Mouse (Mus musculus) neural tube, embryonic 15.5 days (tissue): Measurements from ENCODE around the gene Plpp3. TPM values are rescaled to one million over a fixed set of nuclear protein-coding genes. Genes with fewer than 3 reads are reported as not detected.

Experiments
- ATAC-seq: fragments of 200-750 bp; cut with Nextera tagmentation; 2 replicates; pipeline ENCODE4 v1.8.0; 2017; ENCODE audit warnings: mild to moderate bottlenecking, moderate TSS enrichment, moderate library complexity; ENCODE audit not compliant: low FRiP score
- H3K27ac ChIP-seq: fragments of 300-500 bp; sonication (generic); replicated peaks from 2 replicates; pipeline ENCODE4 v1.5.1; 2015; ENCODE audit warnings: mild to moderate bottlenecking, inconsistent platforms
- H3K27me3 ChIP-seq: fragments of 300-500 bp; sonication (generic); replicated peaks from 2 replicates; pipeline ENCODE4 v1.6.1; 2015; ENCODE audit warnings: inconsistent platforms
- H3K36me3 ChIP-seq: fragments of 300-500 bp; sonication (generic); 2 replicates; pipeline ENCODE4 v1.6.1; 2015; ENCODE audit warnings: inconsistent platforms
- H3K4me1 ChIP-seq: fragments of 300-500 bp; sonication (generic); 2 replicates; pipeline ENCODE4 v1.6.1; 2015; ENCODE audit warnings: inconsistent platforms
- H3K4me2 ChIP-seq: fragments of 300-500 bp; sonication (generic); 2 replicates; pipeline ENCODE4 v1.6.1; 2015; ENCODE audit warnings: inconsistent platforms, mild to moderate bottlenecking, moderate library complexity
- H3K4me3 ChIP-seq: fragments of 300-500 bp; sonication (generic); replicated peaks from 2 replicates; pipeline ENCODE4 v1.5.1; 2015; ENCODE audit warnings: mild to moderate bottlenecking, inconsistent platforms
- H3K9ac ChIP-seq: fragments of 300-500 bp; sonication (generic); replicated peaks from 2 replicates; pipeline ENCODE4 v1.6.1; 2015; ENCODE audit warnings: mild to moderate bottlenecking, inconsistent platforms
- H3K9me3 ChIP-seq: fragments of 300-500 bp; sonication (generic); replicated peaks from 2 replicates; pipeline ENCODE4 v1.6.1; 2016; ENCODE audit warnings: inconsistent platforms
- WGBS: fragments of 180-500 bp; shearing (Covaris S2); methylation state at CpG from one replicate; pipeline ENCODE4 v1.1.7; 2015; ENCODE audit warnings: mixed read lengths; 5-methylcytosine and 5-hydroxymethylcytosine counted together
- polyA plus RNA-seq: library from polyadenylated mRNA; unstranded; fragments of >200 nt; fragmentation: Nextera tagmentation; extraction: Ambion mirVana; gene quantifications from 2 replicates; pipeline ENCODE4 v1.2.1, GENCODE M21; 2015

Plpp3 gene
- 72.6 and 73.6 TPM in 2 replicates for polyA plus RNA-seq

DNA sequence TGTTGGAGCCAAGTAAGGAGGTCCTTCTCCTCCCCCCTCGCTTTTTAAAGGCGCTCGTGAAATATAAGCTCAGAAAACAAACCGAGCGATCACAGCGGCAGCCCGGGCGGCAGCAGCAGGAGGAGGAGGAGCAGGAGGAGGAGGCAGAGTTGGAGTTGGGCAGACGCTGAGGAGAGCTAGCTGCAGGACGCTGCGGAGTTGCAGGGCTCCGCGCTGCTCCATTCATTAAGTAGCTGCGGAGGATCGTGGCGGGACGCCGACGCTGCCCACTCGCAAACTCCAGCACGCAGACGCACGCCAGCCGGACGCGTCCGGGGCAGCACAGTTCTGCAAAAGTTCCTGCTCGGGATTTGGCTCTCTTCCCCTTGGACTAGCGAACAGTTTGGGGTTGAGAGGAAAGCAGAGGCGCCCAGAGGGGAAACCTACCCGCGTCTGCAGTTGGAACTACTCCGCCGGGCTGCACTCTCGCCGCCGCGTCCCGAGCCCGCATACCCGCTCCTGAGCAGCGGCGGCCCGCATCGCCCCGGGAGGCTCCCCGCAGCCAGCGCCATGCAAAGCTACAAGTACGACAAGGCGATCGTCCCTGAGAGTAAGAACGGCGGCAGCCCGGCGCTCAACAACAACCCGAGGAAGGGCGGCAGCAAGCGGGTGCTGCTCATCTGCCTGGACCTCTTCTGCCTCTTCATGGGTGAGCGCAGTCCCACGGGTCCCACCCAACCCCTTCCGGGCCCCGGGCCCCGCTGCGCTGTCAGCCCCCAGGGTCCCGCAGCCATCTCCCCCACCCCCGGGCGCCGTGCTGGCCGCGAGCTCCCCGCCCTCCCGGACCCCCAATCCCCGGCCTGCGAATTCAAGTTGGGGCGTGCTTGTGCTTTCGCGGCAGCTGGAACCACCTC lies at the start of gene Plpp3:
Plpp3 (plus strand) TSS at position 72 of the 893 bp plus-strand sequence.
- Histone ChIP-seq H3K27ac (peak within 1 kb of the TSS; percentile 89), H3K4me2 (peak within 1 kb of the TSS; percentile 79), H3K27me3 (no peaks in the 10 kb centered on the region), H3K4me3 (peak within 1 kb of the TSS; percentile 59), H3K4me1 (peaks cover 16% of the 10 kb centered on the region), H3K9me3 (no peaks in the 10 kb centered on the region), H3K36me3 (no peaks in the 10 kb centered on the region), H3K9ac (peak within 1 kb of the TSS; percentile 72)
- ATAC-seq, result peak; percentile 78
- under 1% methylated on average over 77 of the region's 77 CpGs for WGBS

DNA sequence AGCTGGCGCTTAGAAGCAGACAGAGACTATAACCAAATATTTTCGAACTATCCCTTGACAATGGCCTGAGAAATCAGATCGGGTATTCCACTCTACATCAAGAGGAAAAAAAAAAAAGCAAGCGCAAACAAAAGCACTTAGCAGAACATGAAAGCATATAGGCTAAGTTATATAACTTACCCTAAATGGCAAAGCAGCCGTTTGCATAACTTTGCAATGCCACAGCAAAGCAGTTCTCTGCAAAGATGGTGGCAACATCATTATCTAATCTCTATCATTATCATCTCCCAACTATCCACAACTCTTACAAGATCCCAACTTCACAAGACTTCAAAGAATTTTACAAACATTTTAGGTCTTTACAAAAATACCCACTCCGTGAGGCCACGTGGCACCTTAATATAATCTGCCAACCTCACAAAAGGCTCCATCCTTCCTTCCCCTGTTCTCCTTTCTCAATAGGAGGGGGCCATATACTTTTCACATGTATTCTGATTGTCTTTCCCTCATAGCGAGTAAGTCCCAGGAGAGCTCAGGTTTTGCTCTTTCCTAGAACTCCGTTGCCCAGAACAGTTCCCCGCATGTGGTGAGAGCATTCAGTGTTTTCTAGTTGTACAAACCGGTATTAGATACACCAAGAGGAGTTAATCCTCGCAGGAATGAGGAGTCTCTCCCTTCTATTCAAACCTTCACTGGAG lies 49.1 kb upstream of the Plpp3 start:
- Histone ChIP-seq H3K4me3 (peak overlapping the region; percentile 75), H3K9me3 (no peaks in the 10 kb centered on the region), H3K36me3 (no peaks in the 10 kb centered on the region), H3K4me1 (peaks cover 37% of the 10 kb centered on the region), H3K27me3 (no peaks in the 10 kb centered on the region), H3K27ac (no peak overlapping the region), H3K4me2 (peak overlapping the region; percentile 74), H3K9ac (no peak overlapping the region)
- 63% methylated on average over 12 of the region's 12 CpGs for WGBS
- no peak for ATAC-seq

DNA sequence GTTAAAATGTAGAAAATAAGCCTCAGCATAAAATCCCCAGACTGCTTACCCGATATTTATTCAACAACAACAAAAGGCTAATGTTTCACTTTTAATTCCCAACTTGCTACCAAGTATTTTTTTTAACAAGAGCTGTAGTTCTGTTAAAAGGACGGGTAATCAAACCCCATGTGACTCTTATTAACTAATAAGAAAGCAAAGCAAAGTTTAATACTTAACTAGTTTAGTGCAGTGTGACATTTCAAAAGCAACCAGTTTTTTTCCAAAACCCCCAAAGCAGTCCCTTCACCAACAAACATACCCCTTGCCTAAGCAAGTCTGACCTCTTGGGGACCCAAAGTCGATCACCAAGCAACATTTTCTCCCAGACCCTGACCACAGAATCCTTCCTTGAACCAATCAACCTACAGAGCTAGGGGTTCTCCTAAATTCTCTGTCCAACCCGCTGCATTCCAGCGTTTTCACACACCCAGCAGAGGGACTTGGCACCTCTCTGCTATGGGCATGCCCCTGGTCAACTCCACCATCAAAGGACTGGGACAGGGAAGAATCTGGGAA lies 48.4 kb upstream of the Plpp3 start:
- Histone ChIP-seq H3K4me2 (peak overlapping the region; percentile 74), H3K36me3 (no peaks in the 10 kb centered on the region), H3K4me3 (peak overlapping the region; percentile 75), H3K9ac (peak overlapping the region; percentile 86), H3K9me3 (no peaks in the 10 kb centered on the region), H3K4me1 (peaks cover 37% of the 10 kb centered on the region), H3K27ac (peak overlapping the region; percentile 90), H3K27me3 (no peaks in the 10 kb centered on the region)
- ATAC-seq, result no peak
- 34% methylated on average over 5 of the region's 5 CpGs for WGBS

DNA sequence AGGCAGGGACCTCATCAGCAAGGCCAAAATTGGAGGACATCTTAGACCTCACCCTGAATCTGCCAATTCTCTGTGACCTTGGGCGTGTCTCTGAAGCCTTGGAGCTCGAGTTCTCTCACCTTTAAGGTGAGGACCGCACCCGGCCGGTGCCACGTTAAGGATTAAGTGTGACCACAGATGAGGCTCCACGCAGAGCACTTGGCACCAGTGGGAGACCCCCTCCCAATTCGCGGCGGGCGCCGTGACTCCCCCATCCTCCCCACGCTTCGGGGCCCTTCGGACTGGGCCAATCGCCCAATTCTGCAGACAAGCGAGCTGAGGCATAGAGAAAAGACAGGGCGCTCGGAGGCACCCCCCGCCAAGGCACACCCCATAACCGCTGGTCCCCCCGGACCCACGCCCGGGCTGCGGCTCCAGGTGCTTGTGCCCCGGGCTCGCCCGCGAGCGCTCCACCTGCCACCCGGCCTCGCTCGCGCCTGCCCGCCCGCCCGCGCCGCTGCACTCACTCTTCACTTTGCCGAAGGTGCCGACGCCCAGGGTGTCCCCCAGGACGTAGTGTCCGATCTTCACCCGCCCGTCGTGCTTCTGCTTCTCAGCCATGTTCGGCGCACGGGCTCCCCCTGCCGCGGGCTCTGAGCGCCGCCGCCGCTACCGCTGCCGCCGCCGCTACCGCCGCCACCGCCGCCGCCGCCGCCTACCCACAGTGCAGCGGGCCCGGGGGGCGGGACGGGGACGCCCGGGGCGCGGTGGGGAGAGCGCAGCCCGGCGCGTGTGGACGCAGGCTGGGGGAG lies 47.8 kb upstream of the Plpp3 start, which contains the start of gene Prkaa2:
Prkaa2 (minus strand) TSS at position 692 of the 791 bp plus-strand sequence.
- WGBS, result 1% methylated on average over 77 of the region's 80 CpGs
- ATAC-seq, result peak; percentile 87
- H3K27ac ChIP-seq, result peak within 1 kb of the TSS; percentile 90
- H3K4me2 ChIP-seq, result peak within 1 kb of the TSS; percentile 74
- H3K36me3 ChIP-seq, result no peaks in the 10 kb centered on the region
- H3K4me1 ChIP-seq, result peaks cover 37% of the 10 kb centered on the region
- H3K9ac ChIP-seq, result peak within 1 kb of the TSS; percentile 86
- peak within 1 kb of the TSS; percentile 75 for H3K4me3 ChIP-seq
- H3K9me3 ChIP-seq, result no peaks in the 10 kb centered on the region
- no peaks in the 10 kb centered on the region for H3K27me3 ChIP-seq

DNA sequence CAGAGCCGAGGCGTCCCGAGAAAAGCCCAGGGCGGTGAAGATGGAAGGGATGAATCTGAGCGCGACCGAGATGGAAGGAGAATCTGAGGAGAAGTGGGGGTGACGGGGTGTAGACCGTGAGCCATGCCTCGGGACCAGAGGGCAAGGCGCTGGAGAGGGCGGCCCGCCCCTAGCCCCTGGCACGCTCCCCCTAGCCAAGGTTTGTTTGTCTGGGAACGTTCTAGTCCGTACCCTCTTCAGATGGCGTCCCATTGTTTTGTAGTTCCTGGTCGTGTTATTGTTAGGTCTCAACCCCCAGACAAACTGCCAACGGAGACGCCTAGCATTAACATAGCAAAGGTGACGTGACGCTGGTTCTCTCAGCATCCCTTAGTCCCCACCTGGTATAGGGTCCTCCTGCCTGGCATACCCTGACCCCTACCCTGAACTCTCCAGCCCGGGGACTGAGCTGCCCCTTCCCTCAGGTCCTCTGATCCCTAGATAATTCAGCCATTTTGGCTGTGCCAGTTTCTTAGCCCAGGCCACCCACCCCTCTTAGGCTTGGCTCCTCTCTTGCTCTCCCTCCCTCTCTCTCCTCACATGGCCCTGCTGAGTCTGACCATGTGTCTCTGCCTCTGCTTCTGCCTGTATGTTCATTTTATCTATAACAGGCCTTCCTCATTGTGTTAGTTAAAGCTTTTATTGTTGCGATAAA lies 47.0 kb upstream of the Plpp3 start:
- Histone ChIP-seq H3K36me3 (no peaks in the 10 kb centered on the region), H3K9ac (peak overlapping the region; percentile 86), H3K4me1 (peaks cover 37% of the 10 kb centered on the region), H3K27ac (peak overlapping the region; percentile 90), H3K9me3 (no peaks in the 10 kb centered on the region), H3K4me2 (peak overlapping the region; percentile 74), H3K4me3 (peak overlapping the region; percentile 75), H3K27me3 (no peaks in the 10 kb centered on the region)
- whole genome bisulfite sequencing, result 3% methylated on average over 20 of the region's 24 CpGs
- peak; percentile 68 for ATAC-seq

DNA sequence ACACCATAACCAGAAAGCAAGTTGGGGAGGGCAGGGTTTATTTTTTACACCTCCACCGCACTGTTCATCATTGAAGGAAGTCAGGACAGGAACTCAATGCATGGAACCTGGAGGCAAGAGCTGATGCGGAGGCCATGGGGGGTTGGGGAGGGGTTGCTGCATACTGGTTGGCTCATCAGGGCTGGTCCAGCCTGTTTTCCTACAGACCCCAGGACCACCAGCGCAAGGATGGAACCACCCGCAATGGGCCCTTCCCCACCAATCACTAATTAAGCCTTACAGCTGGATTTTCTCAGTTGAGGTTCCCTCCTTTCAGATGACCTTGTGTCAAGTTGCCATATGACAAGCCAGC lies 46.5 kb upstream of the Plpp3 start:
- ATAC-seq, result no peak

DNA sequence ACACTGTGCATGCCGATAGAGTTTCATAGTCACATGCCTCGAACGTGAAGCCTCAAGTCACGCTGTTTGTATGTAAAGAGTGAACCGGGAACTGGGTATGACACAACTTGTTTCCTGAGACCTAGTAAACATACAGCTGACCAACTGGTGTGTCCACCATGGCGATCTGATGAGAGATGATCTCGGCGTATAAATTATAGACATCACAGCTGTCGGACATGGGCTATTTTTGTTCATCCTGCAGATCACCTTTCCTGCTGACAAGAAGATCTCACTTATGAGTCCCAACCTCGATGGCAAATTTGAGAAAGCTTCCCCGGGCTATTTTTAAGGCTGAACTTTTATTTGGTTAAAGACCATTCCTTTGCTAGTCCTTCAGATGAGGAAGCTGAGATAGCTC lies 45.4 kb upstream of the Plpp3 start:
- no peak overlapping the region for H3K27ac ChIP-seq
- H3K4me3 ChIP-seq, result no peak overlapping the region
- 84% methylated on average over 11 of the region's 11 CpGs for WGBS
- H3K9me3 ChIP-seq, result no peaks in the 10 kb centered on the region
- ATAC-seq, result no peak
- H3K4me2 ChIP-seq, result no peak overlapping the region
- H3K4me1 ChIP-seq, result peaks cover 30% of the 10 kb centered on the region
- H3K36me3 ChIP-seq, result no peaks in the 10 kb centered on the region
- no peak overlapping the region for H3K9ac ChIP-seq
- no peaks in the 10 kb centered on the region for H3K27me3 ChIP-seq

More for the DNA sequence above, 46.5 kb upstream of the Plpp3 start:
- Histone ChIP-seq H3K4me1 (peaks cover 35% of the 10 kb centered on the region), H3K27me3 (no peaks in the 10 kb centered on the region), H3K4me3 (peak overlapping the region; percentile 75), H3K4me2 (peak overlapping the region; percentile 74), H3K9me3 (no peaks in the 10 kb centered on the region), H3K9ac (peak overlapping the region; percentile 86), H3K36me3 (no peaks in the 10 kb centered on the region), H3K27ac (peak overlapping the region; percentile 90)
- 47% methylated on average over 4 of the region's 4 CpGs for WGBS

DNA sequence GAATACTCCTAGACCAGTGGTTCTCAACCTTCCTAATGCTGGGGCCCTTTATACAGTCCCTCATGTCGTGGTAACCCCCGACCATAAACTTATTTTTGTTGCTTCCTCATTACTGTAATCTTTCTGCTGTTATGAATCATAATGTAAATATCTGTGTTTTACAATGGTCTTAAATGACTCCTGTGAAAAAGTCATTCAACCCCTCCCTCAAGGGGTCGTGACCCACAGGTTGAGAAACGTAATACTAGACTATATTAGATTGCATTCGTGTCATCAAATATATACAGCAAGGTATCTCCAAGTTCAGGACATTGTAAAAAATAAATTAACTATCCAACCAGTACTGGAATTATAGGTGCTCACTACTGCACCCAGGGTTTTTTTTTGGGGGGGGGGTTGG lies 44.1 kb upstream of the Plpp3 start:
- no peak for ATAC-seq
- Histone ChIP-seq H3K4me2 (no peak overlapping the region), H3K9ac (no peak overlapping the region), H3K4me3 (no peak overlapping the region), H3K27ac (no peak overlapping the region), H3K36me3 (no peaks in the 10 kb centered on the region), H3K27me3 (no peaks in the 10 kb centered on the region), H3K9me3 (no peaks in the 10 kb centered on the region), H3K4me1 (peaks cover 23% of the 10 kb centered on the region)
- 88% methylated on average over 5 of the region's 5 CpGs for WGBS

DNA sequence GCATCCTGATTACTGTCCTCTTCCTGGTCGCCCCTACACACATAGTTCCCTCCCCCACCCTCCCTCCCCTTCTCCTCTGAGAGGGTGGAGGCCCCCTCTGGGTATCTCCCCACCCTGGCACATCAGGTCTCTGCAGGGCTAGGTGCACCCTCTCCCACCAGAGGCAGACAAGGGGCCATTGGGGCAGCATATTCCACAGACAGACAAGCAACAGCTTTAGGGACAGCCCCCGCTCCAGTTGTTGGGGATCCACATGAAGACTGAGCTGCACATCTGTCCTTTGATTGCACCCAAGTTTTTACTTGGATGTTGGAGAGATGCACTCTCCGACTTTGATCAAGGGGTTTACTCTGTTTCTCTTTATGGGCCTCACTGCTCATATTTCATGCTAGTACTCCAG lies 43.7 kb upstream of the Plpp3 start:
- 88% methylated on average over 3 of the region's 3 CpGs for WGBS
- no peak overlapping the region for H3K27ac ChIP-seq
- H3K9me3 ChIP-seq, result no peaks in the 10 kb centered on the region
- no peak overlapping the region for H3K9ac ChIP-seq
- H3K36me3 ChIP-seq, result no peaks in the 10 kb centered on the region
- no peaks in the 10 kb centered on the region for H3K27me3 ChIP-seq
- H3K4me1 ChIP-seq, result peaks cover 18% of the 10 kb centered on the region
- ATAC-seq, result no peak
- H3K4me2 ChIP-seq, result no peak overlapping the region
- no peak overlapping the region for H3K4me3 ChIP-seq

DNA sequence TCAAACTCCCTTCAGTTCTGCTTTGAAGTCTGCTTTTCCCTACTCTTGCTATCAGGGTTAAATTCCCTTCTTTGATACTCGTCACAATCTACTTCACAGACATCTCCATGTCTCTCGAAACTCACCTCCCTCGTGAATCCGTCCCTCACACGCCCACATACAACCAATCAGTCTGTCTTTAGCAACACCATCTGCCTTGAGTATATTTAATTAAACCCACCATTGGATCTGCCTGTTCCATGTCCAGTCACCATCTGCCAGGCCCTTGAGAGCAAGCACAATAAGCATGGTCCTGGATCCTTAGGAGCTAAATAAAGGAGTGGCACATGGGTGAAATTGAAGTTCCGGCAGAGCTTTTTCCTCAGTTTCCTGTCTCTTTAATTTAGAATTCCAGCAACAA lies 36.1 kb upstream of the Plpp3 start:
- no peak for ATAC-seq
- H3K27me3 ChIP-seq, result no peaks in the 10 kb centered on the region
- H3K9ac ChIP-seq, result no peak overlapping the region
- no peaks in the 10 kb centered on the region for H3K4me1 ChIP-seq
- H3K4me3 ChIP-seq, result no peak overlapping the region
- 50% methylated on average over 6 of the region's 6 CpGs for WGBS
- no peak overlapping the region for H3K27ac ChIP-seq
- H3K4me2 ChIP-seq, result no peak overlapping the region
- H3K36me3 ChIP-seq, result no peaks in the 10 kb centered on the region
- H3K9me3 ChIP-seq, result no peaks in the 10 kb centered on the region

DNA sequence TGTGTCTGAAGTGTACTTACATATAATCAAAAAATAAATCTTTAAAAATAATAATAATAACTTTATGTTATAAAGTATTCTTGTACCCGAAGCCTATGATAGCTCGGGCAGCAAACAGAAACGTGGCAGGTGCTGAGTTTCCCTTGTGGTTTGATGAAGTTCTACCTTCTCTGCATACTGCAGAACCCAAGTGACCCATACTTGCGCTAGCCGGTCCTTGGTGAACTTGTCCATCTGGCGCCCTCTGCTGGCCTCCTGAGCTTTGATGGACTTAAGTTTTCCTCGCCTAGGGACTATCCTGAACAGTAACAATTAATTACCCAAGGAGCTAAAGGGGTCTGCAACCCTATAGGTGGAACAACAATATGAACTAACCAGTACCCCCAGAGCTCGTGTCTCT lies 34.7 kb upstream of the Plpp3 start:
- 48% methylated on average over 8 of the region's 8 CpGs for WGBS

More for the DNA sequence above, 34.7 kb upstream of the Plpp3 start:
- no peaks in the 10 kb centered on the region for H3K4me1 ChIP-seq
- H3K9ac ChIP-seq, result no peak overlapping the region
- ATAC-seq, result no peak
- H3K27ac ChIP-seq, result no peak overlapping the region
- H3K4me3 ChIP-seq, result no peak overlapping the region
- no peak overlapping the region for H3K4me2 ChIP-seq
- H3K9me3 ChIP-seq, result no peaks in the 10 kb centered on the region
- no peaks in the 10 kb centered on the region for H3K36me3 ChIP-seq
- H3K27me3 ChIP-seq, result no peaks in the 10 kb centered on the region
